Mouse (Mus musculus) neural tube, embryonic 11.5 days (tissue): Measurements from ENCODE around the gene Dgat2. TPM values are rescaled to one million over a fixed set of nuclear protein-coding genes. Genes with fewer than 3 reads are reported as not detected.

ENCODE experiments used
- ATAC-seq: fragments of 200-750 bp; cut with Nextera tagmentation; 2 replicates; pipeline ENCODE4 v1.8.0; 2017; ENCODE audit warnings: moderate number of reproducible peaks, mild to moderate bottlenecking, moderate TSS enrichment, moderate library complexity; ENCODE audit not compliant: insufficient read depth, low FRiP score, low TSS enrichment
- DNase-seq: peaks from one replicate; pipeline ENCODE4 v3.0.0-alpha.2; 2015; ENCODE audit warnings: low spot score
- H3K27ac ChIP-seq: fragments of 300-500 bp; sonication (generic); 2 replicates; pipeline ENCODE4 v1.5.1; 2014; ENCODE audit warnings: low read depth, mild to moderate bottlenecking, low read length
- H3K27me3 ChIP-seq: fragments of 300-500 bp; sonication (generic); 2 replicates; pipeline ENCODE4 v1.6.1; 2014; ENCODE audit warnings: mild to moderate bottlenecking, low read length, mixed read lengths; ENCODE audit not compliant: control insufficient read depth, insufficient read depth
- H3K36me3 ChIP-seq: fragments of 300-500 bp; sonication (generic); 2 replicates; pipeline ENCODE4 v1.6.1; 2014; ENCODE audit warnings: mild to moderate bottlenecking, low read length, moderate library complexity, mixed read lengths; ENCODE audit not compliant: control insufficient read depth, insufficient read depth
- H3K4me1 ChIP-seq: fragments of 300-500 bp; sonication (generic); 2 replicates; pipeline ENCODE4 v1.6.1; 2014; ENCODE audit warnings: low read length, mixed read lengths; ENCODE audit not compliant: control insufficient read depth, insufficient read depth
- H3K4me2 ChIP-seq: fragments of 300-500 bp; sonication (generic); 2 replicates; pipeline ENCODE4 v1.6.1; 2014; ENCODE audit warnings: low read depth, mild to moderate bottlenecking, moderate library complexity
- H3K4me3 ChIP-seq: fragments of 300-500 bp; sonication (generic); 2 replicates; pipeline ENCODE4 v1.5.1; 2014; ENCODE audit warnings: low read depth, low read length
- H3K9ac ChIP-seq: fragments of 300-500 bp; sonication (generic); 2 replicates; pipeline ENCODE4 v1.6.1; 2014; ENCODE audit warnings: mild to moderate bottlenecking, low read length
- H3K9me3 ChIP-seq: fragments of 300-500 bp; sonication (generic); 2 replicates; pipeline ENCODE4 v1.6.1; 2016; ENCODE audit warnings: low read length; ENCODE audit not compliant: control insufficient read depth
- WGBS: fragments of 180-500 bp; shearing (Covaris S2); extraction: QIAGEN DNeasy Blood & Tissue Kit; methylation state at CpG from one replicate; pipeline ENCODE4 v1.1.7; 2014; 5-methylcytosine and 5-hydroxymethylcytosine counted together
- polyA plus RNA-seq: library from polyadenylated mRNA; unstranded; fragments of >200 nt; fragmentation: Nextera tagmentation; extraction: Ambion mirVana; gene quantifications from 2 replicates; pipeline ENCODE4 v1.2.1, GENCODE M21; 2014

The Dgat2 gene
- polyA plus RNA-seq, 1 experiment from 2014 or later = 12.7 TPM

- no peak overlapping the region for H3K27ac ChIP-seq
- ATAC-seq (no peak), DNase-seq (no peak)
- no peak overlapping the region for H3K9ac ChIP-seq
- 91% methylated on average over 6 of the region's 6 CpGs for WGBS
- no peak overlapping the region for H3K4me2 ChIP-seq
- H3K4me3 ChIP-seq = no peak overlapping the region
- no peaks in the 10 kb centered on the region for H3K9me3 ChIP-seq
- no peaks in the 10 kb centered on the region for H3K4me1 ChIP-seq
- H3K27me3 ChIP-seq = no peaks in the 10 kb centered on the region
- H3K36me3 ChIP-seq = no peaks in the 10 kb centered on the region
These were observed 9.6 kb downstream of the Dgat2 start for GRCm38 (mm10) chr7:99172898-99173297.

DNA sequence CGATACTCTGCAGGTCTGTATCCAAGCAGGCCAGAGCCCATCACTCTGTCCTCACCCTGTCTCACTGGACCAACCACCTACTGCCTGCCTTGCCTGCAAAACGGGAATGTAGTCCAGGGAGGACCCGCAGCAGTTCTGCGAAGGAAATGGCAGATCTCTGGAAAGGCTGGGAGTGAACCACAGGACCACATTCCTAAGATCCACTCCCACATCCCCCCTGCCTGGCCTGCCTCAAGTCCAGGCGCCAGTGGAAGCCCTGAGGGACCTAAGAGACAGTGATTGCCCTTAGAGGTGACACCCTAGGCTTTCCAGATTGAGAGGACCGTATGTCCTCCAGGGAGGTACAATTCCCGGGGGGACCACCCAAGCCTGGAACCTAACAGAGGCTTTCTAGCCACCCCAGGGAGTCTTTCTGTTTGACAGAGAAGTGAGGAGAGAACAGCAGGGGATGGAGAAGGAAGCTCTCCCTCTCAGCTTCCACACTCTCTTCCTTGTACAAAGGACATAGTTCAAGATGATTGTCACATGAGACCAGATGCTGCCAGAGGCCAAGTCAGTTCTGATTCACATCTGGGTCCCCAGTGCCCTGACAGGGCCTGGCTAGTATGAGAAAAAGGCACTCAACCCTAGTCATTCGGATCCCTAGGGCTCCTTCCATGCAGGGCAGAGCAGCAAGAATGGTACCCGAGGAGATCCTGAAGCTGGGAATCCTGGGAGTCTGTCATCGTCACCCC, 10.6 kb downstream of the Dgat2 start:
- Histone ChIP-seq H3K4me3 (no peak overlapping the region), H3K4me1 (no peaks in the 10 kb centered on the region), H3K9me3 (no peaks in the 10 kb centered on the region), H3K27me3 (no peaks in the 10 kb centered on the region), H3K9ac (no peak overlapping the region), H3K4me2 (no peak overlapping the region), H3K36me3 (no peaks in the 10 kb centered on the region), H3K27ac (no peak overlapping the region)
- no peak for ATAC-seq
- 67% methylated on average over 10 of the region's 10 CpGs for WGBS
- no peak for DNase-seq

GRCm38 (mm10) chr7:99170519-99170918, 12.0 kb downstream of the Dgat2 start:
- WGBS = 88% methylated on average over 6 of the region's 6 CpGs
- Histone ChIP-seq H3K4me2 (no peak overlapping the region), H3K27me3 (no peaks in the 10 kb centered on the region), H3K9ac (no peak overlapping the region), H3K4me3 (no peak overlapping the region), H3K4me1 (no peaks in the 10 kb centered on the region), H3K9me3 (no peaks in the 10 kb centered on the region), H3K36me3 (no peaks in the 10 kb centered on the region), H3K27ac (no peak overlapping the region)
- DNase-seq (no peak), ATAC-seq (no peak)

- H3K27me3 ChIP-seq = no peaks in the 10 kb centered on the region
- 69% methylated on average over 9 of the region's 9 CpGs for WGBS
- no peak overlapping the region for H3K4me2 ChIP-seq
- ATAC-seq = no peak
- no peak for DNase-seq
- no peaks in the 10 kb centered on the region for H3K4me1 ChIP-seq
- H3K27ac ChIP-seq = no peak overlapping the region
- H3K9ac ChIP-seq = no peak overlapping the region
- no peak overlapping the region for H3K4me3 ChIP-seq
- H3K36me3 ChIP-seq = no peaks in the 10 kb centered on the region
- no peaks in the 10 kb centered on the region for H3K9me3 ChIP-seq
These were observed 12.7 kb downstream of the Dgat2 start for GRCm38 (mm10) chr7:99169717-99170403.

GRCm38 (mm10) chr7:99168756-99169155, 13.8 kb downstream of the Dgat2 start:
- no peaks in the 10 kb centered on the region for H3K36me3 ChIP-seq
- no peaks in the 10 kb centered on the region for H3K9me3 ChIP-seq
- 87% methylated on average over 6 of the region's 6 CpGs for WGBS

DNA sequence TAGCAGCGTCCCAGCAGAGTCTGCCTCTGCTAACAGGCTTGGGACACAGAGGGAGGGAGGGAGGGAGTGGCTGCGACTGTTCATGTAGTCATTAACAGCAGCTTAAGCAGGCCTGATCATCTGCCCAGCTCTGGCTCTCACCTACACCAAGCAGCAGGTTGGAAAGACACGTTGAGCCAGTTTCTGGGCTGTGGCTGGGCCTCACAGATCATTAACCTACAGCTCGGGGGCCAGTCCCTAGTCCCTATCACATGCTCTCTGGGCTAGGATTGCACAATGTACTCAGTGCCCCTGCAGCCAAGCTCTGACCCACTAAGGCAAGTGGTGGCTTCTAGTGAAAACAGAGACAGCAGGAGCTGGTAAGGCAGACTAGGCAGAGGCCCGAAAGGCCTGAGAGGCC, 14.6 kb downstream of the Dgat2 start:
- no peaks in the 10 kb centered on the region for H3K36me3 ChIP-seq
- H3K9me3 ChIP-seq = no peaks in the 10 kb centered on the region
- H3K27ac ChIP-seq = no peak overlapping the region
- no peaks in the 10 kb centered on the region for H3K4me1 ChIP-seq
- no peak overlapping the region for H3K4me3 ChIP-seq
- H3K4me2 ChIP-seq = no peak overlapping the region
- no peak for DNase-seq
- H3K27me3 ChIP-seq = no peaks in the 10 kb centered on the region
- ATAC-seq = no peak
- H3K9ac ChIP-seq = no peak overlapping the region
- WGBS = 55% methylated on average over 5 of the region's 5 CpGs

More at GRCm38 (mm10) chr7:99168756-99169155, 13.8 kb downstream of the Dgat2 start:
- H3K4me2 ChIP-seq = no peak overlapping the region
- no peak overlapping the region for H3K4me3 ChIP-seq
- H3K4me1 ChIP-seq = no peaks in the 10 kb centered on the region
- H3K27ac ChIP-seq = no peak overlapping the region
- DNase-seq (no peak), ATAC-seq (no peak)
- H3K27me3 ChIP-seq = no peaks in the 10 kb centered on the region
- H3K9ac ChIP-seq = no peak overlapping the region

DNA sequence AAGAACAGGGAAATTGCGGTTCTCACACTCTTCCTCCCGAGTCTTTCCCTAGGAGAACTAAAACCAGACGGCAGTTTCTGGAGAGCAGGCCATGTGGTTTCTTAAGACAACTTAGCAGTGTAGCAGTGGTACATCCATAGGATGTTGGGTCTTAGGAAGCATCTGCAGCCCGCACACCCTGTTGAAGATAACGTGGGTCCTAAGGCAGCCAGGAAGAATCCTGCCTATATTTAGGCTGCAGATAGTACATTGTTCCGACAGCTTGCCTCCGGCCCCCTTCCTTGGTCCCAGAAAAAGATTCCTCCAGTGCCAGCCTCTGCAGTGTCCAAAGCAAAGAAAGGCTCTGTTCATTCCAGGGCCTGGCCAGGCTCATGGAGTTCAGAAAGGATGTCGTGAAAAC, 16.4 kb downstream of the Dgat2 start:
- Histone ChIP-seq H3K27me3 (no peaks in the 10 kb centered on the region), H3K4me3 (no peak overlapping the region), H3K4me2 (no peak overlapping the region), H3K9ac (no peak overlapping the region), H3K9me3 (no peaks in the 10 kb centered on the region), H3K36me3 (no peaks in the 10 kb centered on the region), H3K27ac (no peak overlapping the region), H3K4me1 (peaks cover 5% of the 10 kb centered on the region; the same call in 1 of the 2 replicates)
- 89% methylated on average over 8 of the region's 8 CpGs for WGBS
- no peak for DNase-seq
- no peak for ATAC-seq

DNA sequence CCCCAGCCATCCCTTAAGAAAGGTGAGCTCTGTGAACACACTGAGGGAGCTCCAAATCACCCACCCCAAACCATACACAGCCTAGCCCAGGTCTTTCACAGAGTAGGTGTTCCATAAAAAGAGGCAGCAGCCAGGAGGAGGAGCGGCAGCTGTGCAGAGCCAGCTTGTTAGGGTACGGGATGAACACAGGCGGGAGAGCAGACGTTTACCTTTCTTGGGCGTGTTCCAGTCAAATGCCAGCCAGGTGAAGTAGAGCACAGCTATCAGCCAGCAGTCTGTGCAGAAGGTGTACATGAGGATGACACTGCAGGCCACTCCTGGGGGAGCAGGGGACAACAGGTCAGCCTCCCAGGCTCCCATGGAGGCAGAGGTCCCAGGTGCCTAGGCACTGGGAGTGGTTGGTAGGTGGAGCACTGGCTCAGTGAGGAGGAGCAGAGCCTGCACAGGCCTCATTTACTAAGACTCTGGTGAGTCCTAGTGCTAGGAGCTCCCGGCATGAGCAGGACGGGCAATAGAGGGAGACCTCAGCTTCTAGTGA, 17.6 kb downstream of the Dgat2 start:
- no peaks in the 10 kb centered on the region for H3K36me3 ChIP-seq
- H3K9me3 ChIP-seq = no peaks in the 10 kb centered on the region
- H3K9ac ChIP-seq = no peak overlapping the region
- no peak overlapping the region for H3K27ac ChIP-seq
- no peak overlapping the region for H3K4me2 ChIP-seq
- 87% methylated on average over 7 of the region's 7 CpGs for WGBS
- peaks cover 5% of the 10 kb centered on the region; the same call in 1 of the 2 replicates for H3K4me1 ChIP-seq
- ATAC-seq = no peak
- DNase-seq = no peak
- H3K27me3 ChIP-seq = no peaks in the 10 kb centered on the region
- no peak overlapping the region for H3K4me3 ChIP-seq

DNA sequence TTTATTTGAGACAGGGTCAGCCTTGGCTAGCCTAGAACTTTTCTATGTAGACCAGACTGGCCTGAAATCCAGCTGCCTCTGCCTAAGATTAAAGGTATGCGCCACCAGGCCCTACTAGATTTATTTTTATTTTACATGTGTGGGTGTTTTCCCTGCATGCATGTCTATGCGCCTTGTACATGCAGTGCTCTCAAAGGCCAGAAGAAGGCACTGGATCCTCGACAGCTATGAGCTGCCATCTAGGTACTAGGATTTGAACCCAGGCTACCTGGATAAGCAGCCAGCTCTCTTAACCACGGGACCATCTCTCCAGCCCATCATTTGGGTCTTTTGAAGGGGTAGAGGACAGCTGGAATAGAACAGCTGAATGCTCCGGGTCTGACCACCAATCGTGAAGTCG, 20.1 kb downstream of the Dgat2 start:
- Histone ChIP-seq H3K9me3 (no peaks in the 10 kb centered on the region), H3K4me2 (no peak overlapping the region), H3K4me3 (no peak overlapping the region), H3K36me3 (no peaks in the 10 kb centered on the region), H3K27me3 (no peaks in the 10 kb centered on the region), H3K4me1 (peaks cover 5% of the 10 kb centered on the region; the same call in 1 of the 2 replicates), H3K9ac (no peak overlapping the region), H3K27ac (no peak overlapping the region)
- DNase-seq (no peak), ATAC-seq (no peak)
- WGBS = 89% methylated on average over 7 of the region's 7 CpGs
